Mouse (Mus musculus) left cerebral cortex, postnatal 10 days (tissue): ENCODE results near the gene 1700012B07Rik. TPM values are rescaled to one million over a fixed set of nuclear protein-coding genes. Genes with fewer than 3 reads are reported as not detected.

Source experiments
- DNase-seq, 2 experiments: peaks; one replicate each; pipeline ENCODE4 v3.0.0; 2021 to 2022; ENCODE audit warnings: low spot score in 2 of 2, mixed read lengths in 1 of 2; ENCODE audit errors: extremely low spot score in 1 of 2
- intact Hi-C: fragments of 180-260 bp; cut with DNase I; formaldehyde crosslinking; loops from one replicate; pipeline ENCODE4 v1.15.1; 2025
- total RNA-seq, 2 experiments: library from RNA; stranded (reverse); gene quantifications; 2 replicates each; pipeline ENCODE4 v1.2.3; 2021

The 1700012B07Rik gene
- total RNA-seq: not detected

GRCm38 (mm10) chr11:109827946-109828345 lies at the start of gene 1700012B07Rik:
Gene 1700012B07Rik, minus strand, starts transcription at chr11:109828046.
- DNase-seq: no peak
- intact Hi-C loops: no loop called here

GRCm38 (mm10) chr11:109876767-109877166 lies 48.9 kb upstream of the 1700012B07Rik start:
- intact Hi-C loops: no loop called here
- DNase-seq: no peak

DNA sequence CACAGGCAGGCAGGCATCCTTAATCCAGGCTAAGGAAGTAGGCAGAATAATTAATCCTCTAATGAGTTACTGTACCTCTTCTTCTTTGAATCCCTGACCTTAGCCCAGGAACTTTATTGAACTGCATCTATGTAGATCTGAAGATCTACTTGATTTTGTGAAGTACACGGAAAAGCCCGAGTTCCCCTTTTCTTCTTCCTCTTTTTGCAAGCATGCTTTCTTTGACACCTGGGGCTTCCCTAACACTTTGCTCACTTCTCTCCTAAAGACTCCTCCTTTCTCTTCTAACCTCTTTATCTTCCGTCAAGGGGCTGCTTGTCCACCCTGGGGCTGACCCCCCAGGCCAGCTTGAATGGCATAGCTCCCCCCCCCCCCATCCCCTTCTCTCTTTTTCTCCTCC lies 48.0 kb upstream of the 1700012B07Rik start:
- no peak for DNase-seq
- intact Hi-C loops: no loop called here

- no peak for DNase-seq
- intact Hi-C loops: no loop called here
These were observed 47.6 kb upstream of the 1700012B07Rik start for GRCm38 (mm10) chr11:109875525-109875802.

DNA sequence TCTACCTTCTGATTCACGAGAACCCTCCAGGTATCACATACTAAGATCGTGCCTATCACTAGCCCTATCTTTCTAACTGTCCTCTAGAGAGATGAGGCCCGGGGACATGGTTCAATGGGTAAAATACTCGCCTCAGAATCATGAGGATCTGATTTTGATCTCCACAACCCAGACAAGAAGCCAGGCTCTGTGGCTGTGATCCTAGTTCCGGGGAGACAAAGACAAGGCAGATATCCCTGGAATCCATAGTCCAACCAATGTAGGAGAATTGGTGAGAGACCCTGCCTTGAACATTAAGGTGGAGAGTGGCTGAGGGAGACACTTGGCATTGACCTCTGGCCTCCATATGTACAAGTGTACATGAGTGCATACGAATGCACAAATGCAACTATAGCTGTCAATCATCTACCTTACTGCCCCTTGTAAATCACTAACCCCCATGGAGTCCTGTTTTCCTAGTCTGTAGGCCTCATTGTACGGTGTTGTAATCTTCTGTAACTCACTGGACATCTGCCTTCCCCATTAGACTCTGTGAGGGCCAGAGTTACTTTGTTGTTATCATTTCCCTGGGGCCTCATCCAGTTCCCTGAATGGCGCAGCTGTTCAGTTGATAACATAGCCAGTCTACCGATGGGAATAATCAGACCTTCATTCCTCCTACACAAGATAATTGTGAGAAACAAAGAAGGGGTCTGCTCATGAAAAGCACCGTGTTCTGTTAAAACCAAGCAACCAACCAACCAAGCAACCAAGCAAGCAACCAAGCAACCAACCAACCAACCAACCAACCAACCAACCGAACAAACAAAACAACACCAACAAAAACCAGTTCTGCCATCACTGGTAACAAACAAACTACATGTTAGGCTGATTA lies 47.0 kb upstream of the 1700012B07Rik start:
- intact Hi-C loops: loop anchor here (5.0 kb wide), 1 partner anchor 237 kb away; no protein-coding TSS in a partner anchor

DNA sequence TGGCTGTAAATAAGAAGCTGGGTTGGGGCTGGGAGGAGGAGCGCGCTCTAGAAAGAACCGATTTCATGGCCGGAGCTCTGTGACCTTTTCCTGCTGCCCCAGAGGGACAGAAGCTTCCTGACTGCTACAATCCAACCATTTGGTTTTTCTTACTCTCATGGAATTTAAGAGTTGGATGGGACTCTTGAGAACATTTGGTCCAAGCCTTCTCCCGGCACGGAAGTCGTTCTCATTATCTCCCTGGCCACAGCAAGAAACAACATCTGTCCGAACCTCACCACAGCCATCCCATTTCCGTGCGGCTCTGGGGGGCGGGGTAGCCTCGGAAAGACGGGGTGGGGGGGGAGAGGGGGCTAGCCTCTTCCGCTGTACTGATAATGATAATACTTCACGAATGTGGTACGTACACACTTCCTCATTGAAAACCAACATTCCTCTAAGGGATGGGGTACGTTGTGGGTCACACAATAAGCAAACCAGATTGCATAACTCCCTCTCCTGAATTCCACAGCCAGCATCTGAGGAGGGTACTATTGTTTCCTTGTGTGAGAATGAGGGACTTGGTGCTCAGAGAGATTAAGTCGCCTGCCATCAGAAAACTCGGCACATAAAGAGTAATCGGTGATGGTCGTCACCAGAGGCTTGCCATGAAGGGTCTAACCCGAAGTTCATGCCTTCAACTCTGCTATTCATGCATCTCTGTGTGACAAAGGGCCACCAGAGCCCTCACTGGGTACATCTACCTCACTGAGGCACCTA lies 46.2 kb upstream of the 1700012B07Rik start:
- intact Hi-C loops: loop anchor here (1.0 to 5.0 kb wide), 2 partner anchors 238 to 394 kb away; no protein-coding TSS in a partner anchor
- no peak for DNase-seq

More for the DNA sequence above, 47.0 kb upstream of the 1700012B07Rik start:
- DNase-seq: no peak

GRCm38 (mm10) chr11:109873161-109873775 lies 45.4 kb upstream of the 1700012B07Rik start:
- DNase-seq: peak in 1 of 2 experiments; percentile 21
- intact Hi-C loops: loop anchor here (1.0 to 5.0 kb wide), 2 partner anchors 239 to 395 kb away; no protein-coding TSS in a partner anchor

DNA sequence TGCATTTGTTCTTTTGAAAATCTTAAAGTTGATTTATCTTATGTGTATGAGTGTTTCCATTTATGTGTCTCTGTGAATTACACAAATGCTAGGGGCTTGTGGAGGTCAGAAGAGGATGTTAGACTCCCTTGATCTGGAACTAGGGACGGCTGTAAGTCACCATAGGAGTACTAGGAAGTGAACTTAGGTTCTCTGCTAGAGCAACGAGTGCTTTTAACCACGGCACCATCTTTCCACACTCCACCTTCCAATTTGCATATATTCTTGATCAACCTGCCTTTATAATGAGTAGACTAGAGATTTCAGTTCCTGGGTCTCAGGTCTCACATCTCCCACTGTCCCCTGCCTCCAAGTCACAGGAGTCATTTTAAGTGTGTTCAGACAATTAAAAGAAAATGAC lies 44.8 kb upstream of the 1700012B07Rik start:
- DNase-seq: no peak
- intact Hi-C loops: loop anchor here (1.0 to 5.0 kb wide), 2 partner anchors 240 to 396 kb away; no protein-coding TSS in a partner anchor

DNA sequence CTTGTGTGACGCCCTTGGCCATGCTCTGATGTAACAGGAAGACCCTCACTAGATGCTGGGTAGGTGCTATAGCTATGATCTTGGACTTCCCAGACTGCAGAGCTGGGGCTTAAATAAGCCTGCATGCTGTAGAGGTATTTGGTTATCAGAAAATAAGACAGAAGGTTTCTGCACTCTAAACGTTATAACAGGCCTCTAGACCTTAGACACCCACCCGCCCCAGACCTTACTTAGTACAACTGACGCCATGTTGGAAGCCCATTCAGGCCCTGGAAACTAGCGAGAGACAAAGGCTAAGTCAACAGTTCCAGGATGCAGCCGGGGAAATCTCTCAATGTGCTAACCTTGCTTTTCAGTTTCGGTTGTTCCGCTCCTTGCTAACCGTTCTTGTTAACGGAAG lies 44.2 kb upstream of the 1700012B07Rik start:
- intact Hi-C loops: loop anchor here (5.0 kb wide), 1 partner anchor 240 kb away; no protein-coding TSS in a partner anchor
- DNase-seq: no peak

DNA sequence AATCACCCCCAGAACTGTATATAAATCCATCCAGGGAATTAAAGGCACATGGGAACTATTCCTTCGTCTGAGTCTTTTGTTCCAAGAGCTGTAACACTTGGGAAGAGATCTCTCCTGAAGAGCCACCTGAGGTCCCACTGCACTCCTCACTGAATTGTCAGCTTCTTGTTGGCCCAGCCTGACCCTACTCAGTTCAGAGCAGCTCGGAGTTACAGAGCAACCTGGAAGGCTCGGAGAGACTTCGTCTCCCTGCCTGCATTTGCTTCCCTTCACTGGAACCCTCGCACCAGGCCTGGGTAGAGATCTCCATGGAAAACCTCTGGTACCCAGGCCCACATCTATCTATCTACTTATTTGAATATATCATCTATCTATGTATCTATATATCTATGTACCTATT lies 40.0 kb upstream of the 1700012B07Rik start:
- intact Hi-C loops: no loop called here

GRCm38 (mm10) chr11:109866537-109867160 lies 38.8 kb upstream of the 1700012B07Rik start:
- DNase-seq: no peak
- intact Hi-C loops: no loop called here

More for the DNA sequence above, 40.0 kb upstream of the 1700012B07Rik start:
- DNase-seq: no peak

GRCm38 (mm10) chr11:109865526-109865925 lies 37.7 kb upstream of the 1700012B07Rik start:
- intact Hi-C loops: no loop called here
- no peak for DNase-seq

DNA sequence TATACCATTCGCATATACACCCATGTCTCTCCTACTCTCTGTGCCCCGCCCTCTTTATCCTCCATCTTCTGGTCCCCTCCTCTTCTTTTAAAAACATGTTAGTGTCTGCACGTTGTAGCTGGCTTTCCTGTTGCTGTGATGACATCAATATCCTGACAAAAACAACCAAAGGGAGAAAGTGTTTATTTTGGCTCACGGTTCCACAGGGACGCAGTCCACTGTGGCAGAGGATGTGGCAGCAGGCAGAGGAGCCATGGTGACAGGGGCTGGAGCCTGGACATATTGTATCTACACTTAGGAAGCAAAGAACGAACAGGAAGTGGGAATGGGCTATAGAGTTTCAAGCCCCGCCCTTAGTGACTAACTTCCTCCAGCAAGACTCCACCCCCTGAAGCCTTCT lies 36.1 kb upstream of the 1700012B07Rik start:
- intact Hi-C loops: loop anchor here (5.0 kb wide), 1 partner anchor 622 kb away; no protein-coding TSS in a partner anchor
- DNase-seq: no peak

- intact Hi-C loops: loop anchor here (5.0 kb wide), 1 partner anchor 621 kb away; no protein-coding TSS in a partner anchor
These were observed 35.4 kb upstream of the 1700012B07Rik start for GRCm38 (mm10) chr11:109863194-109863746.

GRCm38 (mm10) chr11:109860508-109860907 lies 32.7 kb upstream of the 1700012B07Rik start:
- peak; percentile 89 to 90 for DNase-seq
- intact Hi-C loops: loop anchor here (1.0 to 5.0 kb wide), 2 partner anchors 190 to 618 kb away; no protein-coding TSS in a partner anchor

More at GRCm38 (mm10) chr11:109863194-109863746, 35.4 kb upstream of the 1700012B07Rik start:
- peak in 1 of 2 experiments; percentile 52 for DNase-seq

DNA sequence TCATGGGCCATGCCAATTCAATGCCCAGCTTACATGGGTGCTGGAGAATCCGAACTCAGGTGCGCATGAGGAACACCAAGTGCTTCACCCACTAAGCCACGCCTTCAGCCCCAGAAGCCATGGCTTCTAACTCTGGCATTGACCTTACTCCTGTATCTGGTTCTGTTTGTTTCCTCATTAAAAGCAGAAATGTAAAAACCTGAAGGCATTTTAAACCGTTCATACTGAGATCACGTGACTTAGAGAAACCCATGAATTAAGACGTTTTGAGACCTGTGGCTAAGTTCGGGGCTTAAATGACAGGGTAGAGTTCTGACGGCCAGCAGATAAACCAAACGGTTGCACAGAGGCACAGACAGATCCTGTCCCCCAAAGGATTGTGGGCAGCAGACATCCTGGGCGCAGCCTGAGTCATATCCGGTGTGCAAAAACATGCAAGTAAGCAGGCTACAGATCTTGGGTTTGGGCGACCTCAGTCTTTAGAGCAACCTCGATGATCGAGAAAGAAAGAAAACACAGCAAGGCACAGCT lies 32.2 kb upstream of the 1700012B07Rik start:
- DNase-seq: no peak
- intact Hi-C loops: loop anchor here (1.0 to 10.0 kb wide), 4 partner anchors 190 to 618 kb away; no protein-coding TSS in a partner anchor

DNA sequence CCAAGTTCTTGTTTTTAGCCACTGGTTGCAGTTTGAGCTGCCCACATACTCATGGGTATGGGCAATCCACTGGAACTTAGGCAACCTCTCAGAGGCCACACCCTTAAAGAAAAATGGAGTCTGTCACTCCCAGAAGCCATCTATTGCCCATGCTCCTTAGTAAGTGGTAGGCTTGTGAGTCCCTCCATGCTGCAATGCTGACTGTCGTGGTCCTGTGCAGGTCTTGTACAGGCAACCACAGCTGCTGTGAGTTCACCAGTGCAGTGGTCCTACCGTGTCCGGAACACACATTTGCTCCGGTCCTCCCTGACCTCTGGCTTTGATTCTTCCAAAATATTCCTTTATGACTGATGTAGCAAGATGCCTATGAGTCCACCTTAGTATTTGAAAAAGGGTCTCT lies 31.6 kb upstream of the 1700012B07Rik start:
- DNase-seq: no peak
- intact Hi-C loops: loop anchor here (2.0 to 10.0 kb wide), 2 partner anchors 415 to 535 kb away; no protein-coding TSS in a partner anchor

- DNase-seq: no peak
These were observed 29.2 kb upstream of the 1700012B07Rik start for GRCm38 (mm10) chr11:109857086-109857485.

More at GRCm38 (mm10) chr11:109857086-109857485, 29.2 kb upstream of the 1700012B07Rik start:
- intact Hi-C loops: loop anchor here (10.0 kb wide), 1 partner anchor 532 kb away; no protein-coding TSS in a partner anchor
